Comparison of ENCODE assay signal across 8 mouse cellular contexts in the genomic region with DNA sequence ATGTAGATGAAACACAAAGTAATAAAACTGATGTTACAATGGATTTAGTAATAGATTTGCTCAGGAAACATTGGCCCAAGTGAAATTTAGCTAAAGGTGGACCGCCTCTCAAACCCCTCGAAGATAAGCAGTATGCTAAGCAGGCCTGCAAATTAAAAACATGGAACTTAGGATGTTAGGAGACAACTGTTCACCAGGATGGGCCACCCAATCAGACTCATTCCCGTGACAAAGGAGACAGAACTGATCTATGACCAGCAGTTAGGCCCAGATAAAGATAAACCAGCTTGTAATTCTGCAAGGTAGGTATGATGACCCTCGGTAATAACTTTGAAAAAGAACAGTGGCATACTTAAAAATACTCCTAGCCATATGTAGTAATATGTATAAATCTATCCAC. TPM values are rescaled to one million over a fixed set of nuclear protein-coding genes. Genes with fewer than 3 reads are reported as not detected.
DNase-seq lines count a peak whose midpoint lies in the region; ATAC-seq and TF ChIP-seq lines count a peak whose summit lies in the region.

No protein-coding gene starts in this region.

- peak overlapping the region; percentile 86 for H3K9ac ChIP-seq in heart, embryonic 14.5 days (ENCODE audit: low read length)

- peak overlapping the region; percentile 75 to 92; a peak in 3 of 4 replicates for H3K4me3 ChIP-seq in heart, embryonic 14.5 days (ENCODE audit: control insufficient read depth in 1 of 2, insufficient read depth in 1 of 2, low read depth in 1 of 2, low read length in 2 of 2)
- peak overlapping the region; percentile 76 for H3K4me3 ChIP-seq in G1E (ENCODE audit: low read depth, low read length)
- peak overlapping the region; percentile 85 for H3K4me3 ChIP-seq in hindbrain, embryonic 10.5 days
- H3K4me3 ChIP-seq in midbrain, embryonic 10.5 days, result peak overlapping the region; percentile 75

- H3K9me3 ChIP-seq in heart, embryonic 14.5 days (ENCODE audit: control insufficient read depth, low read length), result no peaks in the 10 kb centered on the region
- H3K9me3 ChIP-seq in G1E (replicated peaks), result no peaks in the 10 kb centered on the region
- H3K9me3 ChIP-seq in hindbrain, embryonic 10.5 days, result no peaks in the 10 kb centered on the region
- no peaks in the 10 kb centered on the region for H3K9me3 ChIP-seq in midbrain, embryonic 10.5 days (replicated peaks)

- peaks cover 15% of the 10 kb centered on the region for H3K36me3 ChIP-seq in heart, embryonic 14.5 days (ENCODE audit: control insufficient read depth, insufficient read depth, low read length)
- H3K36me3 ChIP-seq in G1E (replicated peaks), result peaks cover 17% of the 10 kb centered on the region
- peaks cover 36% of the 10 kb centered on the region for H3K36me3 ChIP-seq in hindbrain, embryonic 10.5 days
- peaks cover 40% of the 10 kb centered on the region for H3K36me3 ChIP-seq in midbrain, embryonic 10.5 days

- WGBS in heart, embryonic 14.5 days, result 40% methylated on average over 4 of the region's 4 CpGs
- 69% methylated on average over 4 of the region's 4 CpGs for WGBS in hindbrain, embryonic 10.5 days
- 75% methylated on average over 4 of the region's 4 CpGs for WGBS in midbrain, embryonic 10.5 days

- H3K27ac ChIP-seq in heart, embryonic 14.5 days (replicated peaks in 1 of 2; ENCODE audit: control insufficient read depth in 1 of 2, insufficient read depth in 1 of 2, low read depth in 2 of 2, low read length in 2 of 2), result peak overlapping the region; percentile 27 to 89; a peak in 3 of 4 replicates
- peak overlapping the region; percentile 99 for H3K27ac ChIP-seq in hindbrain, embryonic 10.5 days
- peak overlapping the region; percentile 97 for H3K27ac ChIP-seq in midbrain, embryonic 10.5 days (replicated peaks)

- DNase-seq in heart, adult 8-10 months (ENCODE audit: low spot score), result no peak
- DNase-seq in G1E (ENCODE audit: low spot score), result no peak
- no peak for DNase-seq in hindbrain, embryonic 10.5 days (ENCODE audit: low spot score)
- no peak for DNase-seq in midbrain, embryonic 10.5 days (ENCODE audit: low spot score)
- no peak for DNase-seq in left cerebral cortex, adult 9 months (ENCODE audit: low spot score in 2 of 2)
- no peak for DNase-seq in urinary bladder, postnatal 36 days (ENCODE audit: low spot score in 2 of 2)
- DNase-seq in cerebellum, postnatal 25 days, result no peak

- H3K4me1 ChIP-seq in heart, embryonic 14.5 days (ENCODE audit: control insufficient read depth in 2 of 2, insufficient read depth in 2 of 2, low read length in 2 of 2), result peaks cover 2 to 11% of the 10 kb centered on the region in 2 experiments; a peak in 2 of 4 replicates
- peaks cover 20% of the 10 kb centered on the region for H3K4me1 ChIP-seq in G1E (ENCODE audit: insufficient read depth, low read depth, low read length)
- H3K4me1 ChIP-seq in hindbrain, embryonic 10.5 days (replicated peaks), result peaks cover 10% of the 10 kb centered on the region
- peaks cover 14% of the 10 kb centered on the region for H3K4me1 ChIP-seq in midbrain, embryonic 10.5 days

- no peaks in the 10 kb centered on the region for H3K27me3 ChIP-seq in heart, embryonic 14.5 days (ENCODE audit: control insufficient read depth, insufficient read depth, low read length)
- peaks cover 4% of the 10 kb centered on the region; the same call in 1 of the 2 replicates for H3K27me3 ChIP-seq in G1E (ENCODE audit: insufficient read depth, low read length)
- H3K27me3 ChIP-seq in hindbrain, embryonic 10.5 days (ENCODE audit: insufficient read depth, poor library complexity, severe bottlenecking), result no peaks in the 10 kb centered on the region
- no peaks in the 10 kb centered on the region for H3K27me3 ChIP-seq in midbrain, embryonic 10.5 days (ENCODE audit: low read depth, poor library complexity, severe bottlenecking)

- peak overlapping the region; percentile 79 for H3K4me2 ChIP-seq in heart, embryonic 14.5 days (ENCODE audit: low read length)

- TF ChIP-seq CTCF in G1E (IDR thresholded peaks at IDR 0.05; ENCODE audit: low read depth, low read length), result no peak

- no peak for ATAC-seq in heart, embryonic 14.5 days (ENCODE audit: insufficient number of reproducible peaks, insufficient read depth, low FRiP score, low read depth)
- ATAC-seq in G1E (ENCODE audit: extremely low read depth, insufficient number of reproducible peaks, low FRiP score, poor library complexity, severe bottlenecking), result no peak

RNA-seq across cellular contexts. Expression of a gene that starts 1.1 kb away (rescaled TPM):
- 377 and 424 TPM in 2 replicates for polyA plus RNA-seq in heart, embryonic 14.5 days (2014; fragmentation: Nextera tagmentation; extraction: Ambion mirVana)
- 10 to 100 TPM; 80.1 to 97.8 (median 88.2) TPM for total RNA-seq in heart, adult 8-10 months (2022)
- 53.2 and 62.9 TPM in 2 replicates for total RNA-seq in G1E (2014; fragmentation: Nextera tagmentation)
- 77.3 and 92.1 TPM in 2 replicates for total RNA-seq in G1E (2017)
- polyA plus RNA-seq in G1E (2012), result 68.1 and 97.5 TPM in 2 replicates
- polyA plus RNA-seq in hindbrain, embryonic 10.5 days (2016; fragmentation: Nextera tagmentation; extraction: Ambion mirVana), result 881 and 962 TPM in 2 replicates
- 961 and 1,033 TPM in 2 replicates for polyA plus RNA-seq in midbrain, embryonic 10.5 days (2016; fragmentation: Nextera tagmentation; extraction: Ambion mirVana)

RNA-seq across cellular contexts. Expression of a gene that starts 27.9 kb away (rescaled TPM):
- polyA plus RNA-seq in heart, embryonic 14.5 days (2014; fragmentation: Nextera tagmentation; extraction: Ambion mirVana), result 4,253 and 4,441 TPM in 2 replicates
- total RNA-seq in heart, adult 8-10 months (2022), result 100 to 1,000 TPM; 262 to 310 (median 280) TPM
- total RNA-seq in G1E (2014; fragmentation: Nextera tagmentation), result 1,642 and 2,027 TPM in 2 replicates
- total RNA-seq in G1E (2017), result 3,073 and 3,673 TPM in 2 replicates
- polyA plus RNA-seq in G1E (2012), result 182 and 196 TPM in 2 replicates
- 5,657 and 6,044 TPM in 2 replicates for polyA plus RNA-seq in hindbrain, embryonic 10.5 days (2016; fragmentation: Nextera tagmentation; extraction: Ambion mirVana)
- polyA plus RNA-seq in midbrain, embryonic 10.5 days (2016; fragmentation: Nextera tagmentation; extraction: Ambion mirVana), result 5,494 and 6,336 TPM in 2 replicates

RNA-seq across cellular contexts. Expression of a gene that starts 32.6 kb away (rescaled TPM):
- 21.8 and 24.3 TPM in 2 replicates for polyA plus RNA-seq in heart, embryonic 14.5 days (2014; fragmentation: Nextera tagmentation; extraction: Ambion mirVana)
- 10 to 100 TPM; 23.2 to 32.4 (median 28.9) TPM for total RNA-seq in heart, adult 8-10 months (2022)
- total RNA-seq in G1E (2014; fragmentation: Nextera tagmentation) (38.2 and 43.9 TPM in 2 replicates), G1E (2017) (32.0 and 34.5 TPM in 2 replicates)
- 7.8 and 8.9 TPM in 2 replicates for polyA plus RNA-seq in G1E (2012)
- 9.6 and 15.6 TPM in 2 replicates for polyA plus RNA-seq in hindbrain, embryonic 10.5 days (2016; fragmentation: Nextera tagmentation; extraction: Ambion mirVana)
- 15.1 and 15.5 TPM in 2 replicates for polyA plus RNA-seq in midbrain, embryonic 10.5 days (2016; fragmentation: Nextera tagmentation; extraction: Ambion mirVana)

RNA-seq across cellular contexts. Expression of a gene that starts 54.2 kb away (rescaled TPM):
- polyA plus RNA-seq in heart, embryonic 14.5 days (2014; fragmentation: Nextera tagmentation; extraction: Ambion mirVana), result 8.2 and 9.1 TPM in 2 replicates
- total RNA-seq in heart, adult 8-10 months (2022), result 10 to 100 TPM; 37.1 to 38.7 (median 37.5) TPM
- total RNA-seq in G1E (2014; fragmentation: Nextera tagmentation) (63.4 and 75.4 TPM in 2 replicates), G1E (2017) (6.0 and 7.1 TPM in 2 replicates)
- 245 and 292 TPM in 2 replicates for polyA plus RNA-seq in G1E (2012)
- 15.6 and 19.0 TPM in 2 replicates for polyA plus RNA-seq in hindbrain, embryonic 10.5 days (2016; fragmentation: Nextera tagmentation; extraction: Ambion mirVana)
- 13.8 and 18.6 TPM in 2 replicates for polyA plus RNA-seq in midbrain, embryonic 10.5 days (2016; fragmentation: Nextera tagmentation; extraction: Ambion mirVana)

Comparison
In these comparisons a context has a peak if more than half of its experiments do, and no peak if none do; other contexts are left out.
1. RNA of a gene that starts 27.9 kb away (polyA plus RNA-seq): 5,494 to 6,336 TPM in midbrain, embryonic 10.5 days, 5,657 to 6,044 TPM in hindbrain, embryonic 10.5 days and 4,253 to 4,441 TPM in heart, embryonic 14.5 days; 182 to 196 TPM in G1E; every median in the first group is over 10 times any median in the second.
2. Peak in every context shown above with its lines, with median percentiles within 50 percentile points of each other: H3K27ac ChIP-seq and H3K4me3 ChIP-seq.